Mouse (Mus musculus) central nervous system, embryonic 18 days (tissue): ENCODE measurements around the gene Sema3e. TPM values are rescaled to one million over a fixed set of nuclear protein-coding genes. Genes with fewer than 3 reads are reported as not detected.

Source experiments
- polyA plus RNA-seq: library from polyadenylated mRNA; depleted of rRNA; stranded (reverse); fragments of >200 nt; gene quantifications from 2 replicates; pipeline ENCODE4 v1.2.3, GENCODE M21; 2012; rRNA removed

Sema3e gene
- 3.0 TPM in 2 replicates for polyA plus RNA-seq

GRCm38 (mm10) chr5:14025205-14026124, at the start of gene Sema3e:
Sema3e (plus strand) TSS chr5:14025276.

Other genes with a start within 250 kb of the Sema3e start
- gene Speer3, start 233.7 kb upstream of the Sema3e start, polyA plus RNA-seq, result not detected in 2 replicates